Mouse (Mus musculus) gastrocnemius, postnatal 4 days (tissue): ENCODE results near the gene Wnt3a. TPM values are rescaled to one million over a fixed set of nuclear protein-coding genes. Genes with fewer than 3 reads are reported as not detected.
A peak's percentile ranks its signal among the peaks of the same experiment; 100 is the strongest.
"Not testable (repeated sequence)": the region's sequence is repeated elsewhere in the genome, so short reads cannot be mapped to it uniquely, and the experiment has no call there.

ENCODE experiments used
- DNase-seq, 2 experiments: peaks; one replicate each; pipeline ENCODE4 v3.0.0; 2021 to 2022; ENCODE audit warnings: low spot score in 2 of 2, mixed read lengths in 2 of 2
- total RNA-seq, 2 experiments: library from RNA; stranded (reverse); gene quantifications; 2 replicates each; pipeline ENCODE4 v1.2.3; 2021

The Wnt3a gene
- total RNA-seq, 2 experiments from 2014 or later, result not detected

- peak in 1 of 2 experiments; percentile 46 for DNase-seq
These were observed 17.6 kb upstream of the Wnt3a start for GRCm38 (mm10) chr11:59308164-59308542.

DNA sequence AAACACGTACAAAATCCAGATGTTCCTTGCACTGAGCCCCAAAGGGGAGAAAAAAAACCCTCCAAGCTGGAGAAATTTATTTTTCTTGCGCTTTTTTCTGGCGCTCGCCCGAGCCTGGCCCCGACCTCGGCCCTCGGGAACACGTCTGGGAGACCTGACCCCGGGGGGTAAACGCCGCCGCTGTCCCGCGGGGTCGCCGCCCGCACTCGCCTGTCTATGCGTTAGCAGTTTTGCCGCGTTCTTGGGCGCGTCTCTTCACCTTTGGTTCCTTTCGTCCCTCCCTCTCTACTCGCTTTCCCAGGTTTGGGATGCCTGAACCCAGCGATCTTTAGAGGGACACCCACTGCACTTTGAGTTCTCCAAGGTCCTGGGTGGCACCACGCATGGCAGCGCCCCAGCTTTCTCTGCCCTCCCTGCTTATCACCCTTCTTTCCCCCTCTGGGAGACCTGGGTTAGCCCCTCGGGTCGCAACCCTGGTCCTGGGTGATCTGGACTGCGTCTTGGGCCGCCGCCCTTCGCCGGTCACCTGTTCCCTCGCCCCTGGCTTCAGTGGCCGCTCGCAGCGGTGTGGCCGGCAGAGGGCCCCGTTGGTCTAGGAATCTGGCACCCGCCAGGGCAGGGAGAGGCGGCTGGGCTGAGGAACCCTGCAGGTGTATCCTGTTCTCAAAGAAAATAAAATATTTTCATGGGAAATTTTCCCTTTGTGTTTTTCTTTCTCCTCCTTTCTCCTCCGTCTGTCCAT lies 17.0 kb upstream of the Wnt3a start:
- DNase-seq, result peak; percentile 74 to 86

DNA sequence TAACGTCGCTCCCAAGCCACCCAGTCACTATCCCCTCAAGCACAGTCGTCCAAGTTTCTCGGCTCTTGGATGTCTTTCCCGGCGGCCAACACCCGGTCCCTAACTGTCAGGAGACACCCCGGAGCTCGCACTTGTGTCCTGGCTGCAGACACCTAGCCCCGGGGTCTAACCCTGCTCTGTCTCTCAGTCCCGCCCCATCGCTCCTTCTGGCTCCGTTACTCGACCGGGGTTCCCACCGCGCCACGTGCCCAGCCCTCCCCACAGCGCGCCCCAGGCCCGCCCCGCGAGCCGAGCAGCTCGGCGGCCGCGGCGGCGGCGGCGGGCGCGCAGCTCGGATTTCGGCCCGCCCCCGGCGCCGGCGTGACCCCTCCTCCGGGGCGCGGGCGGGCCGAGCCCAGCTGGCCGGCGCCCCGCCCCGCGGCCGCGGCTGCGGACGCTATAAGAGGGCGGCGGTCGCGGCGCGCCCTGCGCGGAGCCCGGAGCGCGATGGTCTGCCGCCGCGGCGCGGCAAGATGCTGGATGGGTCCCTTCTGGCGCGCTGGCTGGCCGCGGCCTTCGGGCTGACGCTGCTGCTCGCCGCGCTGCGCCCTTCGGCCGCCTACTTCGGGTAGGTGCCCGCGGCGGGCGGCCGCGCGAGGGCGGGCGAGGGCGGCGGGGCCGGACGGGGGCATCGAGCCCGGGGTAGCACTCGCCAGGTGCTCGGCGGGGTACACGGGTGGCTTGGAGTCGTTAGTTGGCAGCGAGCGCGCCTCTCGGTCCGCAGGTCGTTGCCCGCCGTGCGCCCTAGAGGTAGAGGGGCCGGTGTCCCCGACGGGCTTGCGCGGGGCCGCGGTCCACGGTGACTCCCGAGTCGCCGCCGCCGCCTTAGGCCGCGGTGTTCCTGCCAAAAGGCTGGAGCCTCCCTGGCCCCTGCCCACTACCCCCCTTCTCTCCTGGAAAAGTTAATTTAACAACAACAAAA lies 16.2 kb upstream of the Wnt3a start, which contains the start of gene Wnt9a:
Gene Wnt9a, plus strand, starts transcription at position 468 of the 961 bp plus-strand sequence.
- DNase-seq, result peak; percentile 71 to 73

DNA sequence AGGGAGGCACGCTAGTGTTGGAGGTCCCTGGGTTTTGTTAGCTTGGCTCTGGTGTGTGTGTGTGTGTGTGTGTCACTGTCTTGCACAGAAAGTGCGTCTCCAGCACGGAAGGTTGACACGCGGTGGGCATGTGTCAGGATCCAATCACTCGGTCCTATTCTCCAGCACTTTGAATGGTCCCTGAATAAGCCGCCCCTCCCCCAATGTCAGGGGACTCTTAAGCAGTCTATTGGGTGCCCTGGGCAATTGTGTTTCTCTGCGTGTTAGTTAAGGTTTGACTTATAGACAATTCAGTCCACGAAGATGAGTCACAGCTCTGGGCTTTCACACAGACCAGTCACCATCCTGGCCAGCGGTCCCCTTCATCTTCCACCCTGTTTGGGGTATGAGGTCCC lies 15.3 kb upstream of the Wnt3a start:
- DNase-seq, result no peak

- DNase-seq, result no peak
These were observed 14.7 kb upstream of the Wnt3a start for GRCm38 (mm10) chr11:59305008-59305820.

DNA sequence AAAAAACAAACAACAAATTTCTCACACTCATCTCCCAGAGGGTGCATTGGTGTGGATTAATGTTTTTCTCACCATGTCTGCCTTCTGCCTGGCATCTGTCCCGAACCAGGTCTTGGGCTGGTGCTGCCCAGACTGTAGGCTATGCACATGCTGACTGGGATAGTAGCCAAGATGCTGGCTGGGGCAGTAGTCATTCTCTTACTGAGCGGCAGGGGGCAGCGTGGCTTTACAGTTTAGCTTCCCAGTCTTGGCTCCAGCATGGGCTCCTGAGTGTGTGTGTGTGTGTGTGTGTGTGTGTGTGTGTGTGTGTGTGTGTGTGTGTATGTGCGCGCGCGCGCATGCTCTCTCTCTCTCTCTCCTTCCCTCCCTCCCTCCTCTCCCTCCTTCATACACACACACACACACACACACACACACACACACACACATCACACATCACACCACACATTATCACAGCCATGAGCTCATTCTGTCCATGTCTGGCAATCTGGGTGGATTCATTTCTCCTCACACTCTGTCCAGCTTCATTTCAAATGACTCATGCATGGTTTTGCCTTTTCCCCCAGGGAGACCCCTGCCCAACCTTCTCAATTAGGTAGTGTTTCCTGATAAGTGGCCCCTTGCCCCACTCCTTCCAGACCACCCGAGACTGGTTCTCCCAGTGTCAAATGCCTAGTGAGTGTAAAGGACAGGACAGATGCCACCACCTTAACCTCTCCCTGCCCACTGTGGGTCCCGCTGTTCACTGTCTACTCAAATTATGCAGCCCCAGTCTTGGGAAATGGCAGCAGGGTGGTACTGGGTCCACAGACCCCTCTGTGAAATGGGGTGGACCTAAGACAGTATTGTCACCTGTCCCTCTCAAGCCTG lies 12.4 kb upstream of the Wnt3a start:
- DNase-seq, result peak; percentile 74 to 80

- not testable (repeated sequence) for DNase-seq
These were observed 10.5 kb upstream of the Wnt3a start for GRCm38 (mm10) chr11:59301053-59301452.

DNA sequence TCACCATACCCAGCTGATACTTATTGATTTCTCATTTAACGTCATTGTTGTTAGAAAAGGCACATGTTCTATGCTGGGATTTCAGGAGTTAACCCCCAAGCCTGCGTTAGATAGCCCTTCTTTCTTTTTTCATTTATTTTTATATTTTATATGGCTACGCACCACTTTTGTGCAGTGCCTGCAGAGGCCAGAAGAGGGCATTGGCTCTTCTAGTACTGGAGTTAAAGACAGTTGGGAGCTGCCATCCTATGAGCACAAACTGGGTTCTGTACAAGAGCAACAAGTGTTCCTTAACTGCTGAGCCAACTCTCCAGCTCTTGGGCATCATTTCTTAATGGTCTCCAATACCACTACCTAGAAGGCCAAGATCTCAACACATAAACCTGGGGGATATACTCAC lies 9.6 kb upstream of the Wnt3a start:
- DNase-seq, result no peak

DNA sequence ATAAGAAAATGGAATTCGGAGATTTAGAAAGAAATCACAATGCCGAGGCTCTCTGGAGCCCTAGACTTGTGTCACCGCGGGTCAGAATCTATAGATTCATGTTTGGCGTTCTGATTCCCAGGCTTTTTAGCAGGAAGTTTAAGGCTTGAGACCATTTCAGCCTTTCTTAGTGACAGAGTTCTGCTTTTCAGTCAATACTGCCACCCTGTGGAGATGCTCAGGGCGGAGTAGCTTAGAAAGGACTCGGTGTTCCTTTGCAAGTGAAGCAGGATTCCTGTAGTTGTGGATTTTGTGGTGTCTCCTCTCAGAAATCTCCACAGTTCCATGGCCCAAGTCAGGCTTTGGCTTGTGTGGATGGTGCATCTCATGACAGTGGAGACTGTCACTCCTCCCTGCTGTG lies 7.4 kb upstream of the Wnt3a start:
- DNase-seq, result peak in 1 of 2 experiments; percentile 50

- DNase-seq, result peak in 1 of 2 experiments; percentile 27
These were observed 3.1 kb upstream of the Wnt3a start for GRCm38 (mm10) chr11:59293616-59294015.

- no peak for DNase-seq
These were observed 846 bp downstream of the Wnt3a start for GRCm38 (mm10) chr11:59289706-59290105.

DNA sequence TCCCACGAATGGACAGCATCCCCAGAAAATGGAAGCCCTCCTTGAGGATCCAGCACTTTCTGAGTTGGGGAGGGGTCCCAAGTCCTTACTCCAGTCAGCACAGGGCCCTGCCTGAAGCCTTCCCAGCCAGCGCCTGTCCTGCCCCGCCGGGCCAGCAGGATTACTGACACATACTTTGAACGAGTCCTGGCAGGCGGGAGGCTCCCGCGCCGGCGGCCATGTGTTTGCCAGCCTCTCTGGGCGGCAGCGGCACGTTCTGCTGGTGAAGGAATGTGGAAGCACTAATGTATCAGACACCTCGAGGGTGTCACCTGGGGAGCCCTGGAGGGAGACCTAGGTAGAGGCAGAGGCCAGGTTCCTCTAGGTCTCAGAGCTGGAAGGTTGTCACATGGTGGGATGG lies 6.4 kb downstream of the Wnt3a start:
- no peak for DNase-seq

- peak in 1 of 2 experiments; percentile 36 for DNase-seq
These were observed 7.6 kb downstream of the Wnt3a start for GRCm38 (mm10) chr11:59282933-59283332.

DNA sequence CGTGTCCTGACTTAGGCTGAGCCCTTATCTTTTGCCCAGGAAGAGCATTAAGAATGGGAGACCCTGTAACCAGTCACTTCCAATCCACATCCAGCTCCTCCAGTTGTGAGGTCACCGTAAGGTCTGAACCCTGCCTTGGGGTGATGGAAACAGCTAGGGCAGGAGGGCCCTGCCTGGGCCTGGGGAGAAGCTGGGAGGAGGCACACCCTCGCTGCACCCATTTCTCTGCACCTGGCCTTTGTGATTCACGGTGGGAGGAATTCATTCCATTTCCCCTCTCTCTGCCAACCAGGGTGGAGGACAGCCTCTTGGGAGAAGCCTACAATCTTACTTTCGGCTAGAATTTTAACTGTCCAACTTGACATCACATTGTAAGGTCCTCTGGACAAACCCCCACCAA lies 8.4 kb downstream of the Wnt3a start:
- no peak for DNase-seq

DNA sequence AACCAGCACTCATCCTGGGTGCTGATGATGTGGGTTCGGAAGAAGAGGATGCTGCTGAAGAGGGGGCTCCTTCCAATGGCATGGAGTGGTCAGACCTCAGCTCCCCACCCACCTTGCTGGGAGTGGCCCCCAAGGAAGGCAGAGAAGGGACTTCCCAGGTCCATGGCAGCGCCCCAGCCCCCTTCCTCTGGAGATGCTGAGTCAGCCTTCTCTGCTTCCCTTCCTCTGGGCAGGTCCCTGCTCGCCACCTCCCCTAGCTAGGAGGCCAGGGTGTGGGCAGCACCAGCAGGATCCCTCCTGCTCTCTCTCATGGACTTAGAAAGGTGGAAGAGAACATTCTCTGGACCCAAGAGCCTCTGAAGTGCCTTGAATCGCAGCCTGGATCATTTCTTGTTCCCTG lies 12.5 kb downstream of the Wnt3a start:
- no peak for DNase-seq

DNA sequence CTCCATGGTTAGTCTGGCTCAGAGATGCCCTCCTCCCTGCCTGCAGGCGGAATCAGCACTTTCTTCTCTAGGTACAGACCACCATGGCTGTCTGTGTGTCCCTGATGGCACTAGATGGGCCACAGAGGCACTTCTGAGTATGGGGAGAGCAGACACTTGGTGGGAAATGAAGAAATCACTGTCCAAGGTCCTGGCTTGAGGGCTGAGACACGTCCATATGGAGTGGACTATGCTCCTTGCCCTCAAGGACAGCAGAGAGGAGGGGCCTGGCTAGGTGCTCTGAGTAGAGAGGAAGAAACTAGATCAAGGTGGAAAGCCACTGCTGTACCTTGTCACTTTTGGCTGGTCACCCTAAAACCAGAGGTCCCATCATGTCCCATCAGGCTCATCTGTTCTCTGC lies 13.7 kb downstream of the Wnt3a start:
- no peak for DNase-seq

GRCm38 (mm10) chr11:59274184-59274583 lies 16.4 kb downstream of the Wnt3a start:
- no peak for DNase-seq

GRCm38 (mm10) chr11:59266727-59267126 lies 23.8 kb downstream of the Wnt3a start:
- no peak for DNase-seq

DNA sequence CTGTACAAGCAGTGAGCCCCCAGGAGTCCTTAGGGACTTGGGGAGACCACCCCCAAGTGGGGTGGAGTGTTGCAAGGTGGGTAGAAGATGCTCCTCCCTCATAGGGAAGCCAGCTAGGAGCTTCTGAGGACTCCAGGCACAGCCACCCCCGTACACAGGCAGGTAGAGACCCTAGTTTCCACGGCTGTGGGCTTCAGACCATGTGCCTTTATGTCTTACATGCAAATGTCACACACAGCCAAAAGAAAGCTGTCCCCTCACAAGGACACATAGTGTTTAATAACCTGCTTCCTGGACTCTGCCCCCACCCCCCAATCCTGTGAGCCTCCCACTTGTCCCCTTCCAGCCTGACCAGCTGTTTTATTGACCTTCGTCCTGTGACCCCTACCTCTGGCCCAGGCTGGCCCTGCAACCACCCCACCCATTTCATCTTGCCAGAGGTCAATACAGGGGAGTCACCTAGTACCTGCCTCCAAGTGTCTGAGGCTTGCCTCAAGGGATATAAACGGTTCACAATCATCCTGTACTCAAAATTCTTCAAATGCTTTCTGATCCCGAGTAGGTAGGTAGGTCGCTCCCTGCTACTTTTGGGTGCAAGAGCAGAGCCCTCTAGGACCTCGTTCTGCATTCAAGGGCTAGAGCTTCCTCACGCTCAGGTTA lies 25.3 kb downstream of the Wnt3a start:
- DNase-seq, result no peak

GRCm38 (mm10) chr11:59264593-59264992 lies 26.0 kb downstream of the Wnt3a start:
- DNase-seq, result no peak
